Mouse (Mus musculus) heart, embryonic 11.5 days (tissue): ENCODE measurements around the gene Frmd8. TPM values are rescaled to one million over a fixed set of nuclear protein-coding genes. Genes with fewer than 3 reads are reported as not detected.
A peak's percentile ranks its signal among the peaks of the same experiment; 100 is the strongest.

Source experiments
- ATAC-seq: fragments of 200-750 bp; cut with Nextera tagmentation; replicated peaks from 2 replicates; pipeline ENCODE4 v1.8.0; 2017; ENCODE audit warnings: moderate library complexity; ENCODE audit not compliant: insufficient number of reproducible peaks, low FRiP score, low TSS enrichment
- H3K27ac ChIP-seq: fragments of 300-500 bp; sonication (generic); 2 replicates; pipeline ENCODE4 v1.5.1; 2014; ENCODE audit warnings: mild to moderate bottlenecking, low read depth, low read length
- H3K27me3 ChIP-seq: fragments of 300-500 bp; sonication (generic); 2 replicates; pipeline ENCODE4 v1.6.1; 2014; ENCODE audit warnings: mild to moderate bottlenecking, low read length, mixed read lengths; ENCODE audit not compliant: control insufficient read depth, insufficient read depth
- H3K36me3 ChIP-seq: fragments of 300-500 bp; sonication (generic); 2 replicates; pipeline ENCODE4 v1.6.1; 2014; ENCODE audit warnings: mild to moderate bottlenecking, low read length, moderate library complexity, mixed read lengths; ENCODE audit not compliant: control insufficient read depth, insufficient read depth
- H3K4me1 ChIP-seq: fragments of 300-500 bp; sonication (generic); 2 replicates; pipeline ENCODE4 v1.6.1; 2014; ENCODE audit warnings: low read length; ENCODE audit not compliant: control insufficient read depth, insufficient read depth
- H3K4me2 ChIP-seq: fragments of 300-500 bp; sonication (generic); 2 replicates; pipeline ENCODE4 v1.6.1; 2014; ENCODE audit warnings: mild to moderate bottlenecking, moderate library complexity
- H3K4me3 ChIP-seq: fragments of 300-500 bp; sonication (generic); 2 replicates; pipeline ENCODE4 v1.5.1; 2014; ENCODE audit warnings: low read depth, low read length
- H3K9ac ChIP-seq: fragments of 300-500 bp; sonication (generic); 2 replicates; pipeline ENCODE4 v1.6.1; 2014; ENCODE audit warnings: mild to moderate bottlenecking, low read depth, low read length, moderate library complexity
- H3K9me3 ChIP-seq: fragments of 300-500 bp; sonication (generic); replicated peaks from 2 replicates; pipeline ENCODE4 v1.6.1; 2016; ENCODE audit warnings: low read length; ENCODE audit not compliant: control insufficient read depth
- whole genome bisulfite sequencing: fragments of 180-500 bp; shearing (Covaris S2); extraction: QIAGEN DNeasy Blood & Tissue Kit; methylation state at CpG from one replicate; pipeline ENCODE4 v1.1.7; 2014; ENCODE audit not compliant: insufficient replicate concordance; 5-methylcytosine and 5-hydroxymethylcytosine counted together
- polyA plus RNA-seq: library from polyadenylated mRNA; unstranded; fragments of >200 nt; fragmentation: Nextera tagmentation; extraction: Ambion mirVana; gene quantifications from 2 replicates; pipeline ENCODE4 v1.2.1, GENCODE M21; 2014

Frmd8 gene
- polyA plus RNA-seq, 1 experiment from 2014 or later: 15.4 TPM

- Histone ChIP-seq H3K9me3 (no peaks in the 10 kb centered on the region), H3K36me3 (no peaks in the 10 kb centered on the region), H3K27ac (no peak overlapping the region), H3K4me3 (no peak overlapping the region), H3K27me3 (no peaks in the 10 kb centered on the region), H3K4me2 (no peak overlapping the region), H3K9ac (no peak overlapping the region), H3K4me1 (peaks cover 8% of the 10 kb centered on the region)
- WGBS: 71% methylated on average over 3 of the region's 3 CpGs
- no peak for ATAC-seq
These were observed 3.8 kb upstream of the Frmd8 start for GRCm38 (mm10) chr19:5878916-5879315.

GRCm38 (mm10) chr19:5878362-5878722 is 3.3 kb upstream of the Frmd8 start:
- H3K27me3 ChIP-seq: no peaks in the 10 kb centered on the region
- H3K36me3 ChIP-seq: no peaks in the 10 kb centered on the region
- 63% methylated on average over 7 of the region's 7 CpGs for WGBS
- no peak for ATAC-seq
- no peak overlapping the region for H3K4me3 ChIP-seq
- H3K4me1 ChIP-seq: peaks cover 11% of the 10 kb centered on the region
- no peak overlapping the region for H3K4me2 ChIP-seq
- H3K27ac ChIP-seq: no peak overlapping the region
- no peaks in the 10 kb centered on the region for H3K9me3 ChIP-seq
- H3K9ac ChIP-seq: 0 out of 2 replicates have a peak overlapping the region, but pooled peaks have one; percentile 10

GRCm38 (mm10) chr19:5877618-5878361 is 2.7 kb upstream of the Frmd8 start, which contains the start of gene Slc25a45:
Slc25a45 (plus strand) TSS chr19:5877808.
- Histone ChIP-seq H3K27ac (peak within 1 kb of the TSS; percentile 51; the same call in 1 of the 2 replicates), H3K9ac (peak within 1 kb of the TSS; percentile 50), H3K4me2 (peak within 1 kb of the TSS; percentile 18; the same call in 1 of the 2 replicates), H3K4me1 (peaks cover 17% of the 10 kb centered on the region), H3K9me3 (no peaks in the 10 kb centered on the region), H3K4me3 (no peak within 1 kb of the TSS), H3K27me3 (no peaks in the 10 kb centered on the region), H3K36me3 (no peaks in the 10 kb centered on the region)
- 41% methylated on average over 15 of the region's 15 CpGs for WGBS
- ATAC-seq: no peak

GRCm38 (mm10) chr19:5874391-5874968 is 594 bp downstream of the Frmd8 start:
- Histone ChIP-seq H3K27ac (no peak overlapping the region), H3K9ac (peak overlapping the region; percentile 89), H3K9me3 (no peaks in the 10 kb centered on the region), H3K27me3 (no peaks in the 10 kb centered on the region), H3K4me3 (peak overlapping the region; percentile 76), H3K4me2 (peak overlapping the region; percentile 81), H3K4me1 (peaks cover 38% of the 10 kb centered on the region), H3K36me3 (peaks cover 4% of the 10 kb centered on the region; the same call in 1 of the 2 replicates)
- no peak for ATAC-seq
- WGBS: 11% methylated on average over 13 of the region's 13 CpGs

- no peak overlapping the region for H3K9ac ChIP-seq
- 0 out of 2 replicates have a peak overlapping the region, but pooled peaks have one; percentile 3 for H3K4me3 ChIP-seq
These were observed 2.0 kb downstream of the Frmd8 start for GRCm38 (mm10) chr19:5872931-5873556.

GRCm38 (mm10) chr19:5872528-5872927 is 2.5 kb downstream of the Frmd8 start:
- Histone ChIP-seq H3K9ac (no peak overlapping the region), H3K9me3 (no peaks in the 10 kb centered on the region), H3K4me3 (no peak overlapping the region), H3K27me3 (no peaks in the 10 kb centered on the region), H3K4me2 (peak overlapping the region; percentile 17), H3K27ac (no peak overlapping the region), H3K36me3 (peaks cover 14% of the 10 kb centered on the region; the same call in 1 of the 2 replicates), H3K4me1 (peaks cover 38% of the 10 kb centered on the region)
- 90% methylated on average over 4 of the region's 4 CpGs for WGBS
- no peak for ATAC-seq

More at GRCm38 (mm10) chr19:5872931-5873556, 2.0 kb downstream of the Frmd8 start:
- Histone ChIP-seq H3K4me2 (peak overlapping the region; percentile 17), H3K27ac (no peak overlapping the region), H3K27me3 (no peaks in the 10 kb centered on the region), H3K36me3 (peaks cover 10% of the 10 kb centered on the region; the same call in 1 of the 2 replicates), H3K4me1 (peaks cover 38% of the 10 kb centered on the region), H3K9me3 (no peaks in the 10 kb centered on the region)
- WGBS: 68% methylated on average over 19 of the region's 19 CpGs
- no peak for ATAC-seq

- Histone ChIP-seq H3K4me3 (no peak overlapping the region), H3K9ac (peak overlapping the region; percentile 68)
- WGBS: 38% methylated on average over 6 of the region's 6 CpGs
These were observed 3.4 kb downstream of the Frmd8 start for GRCm38 (mm10) chr19:5871683-5872082.

GRCm38 (mm10) chr19:5871273-5871672 is 3.8 kb downstream of the Frmd8 start:
- peaks cover 15% of the 10 kb centered on the region; the same call in 1 of the 2 replicates for H3K36me3 ChIP-seq

More at GRCm38 (mm10) chr19:5871683-5872082, 3.4 kb downstream of the Frmd8 start:
- Histone ChIP-seq H3K4me1 (peaks cover 38% of the 10 kb centered on the region), H3K36me3 (peaks cover 15% of the 10 kb centered on the region; the same call in 1 of the 2 replicates), H3K27me3 (no peaks in the 10 kb centered on the region), H3K9me3 (no peaks in the 10 kb centered on the region), H3K4me2 (peak overlapping the region; percentile 51), H3K27ac (peak overlapping the region; percentile 91)
- no peak; the same call in 1 of the 2 replicates for ATAC-seq

More at GRCm38 (mm10) chr19:5871273-5871672, 3.8 kb downstream of the Frmd8 start:
- Histone ChIP-seq H3K9me3 (no peaks in the 10 kb centered on the region), H3K9ac (peak overlapping the region; percentile 68), H3K27me3 (no peaks in the 10 kb centered on the region), H3K4me1 (peaks cover 38% of the 10 kb centered on the region), H3K27ac (peak overlapping the region; percentile 91), H3K4me3 (no peak overlapping the region; the same call in 1 of the 2 replicates), H3K4me2 (peak overlapping the region; percentile 51)
- peak; percentile 69 for ATAC-seq
- WGBS: under 1% methylated on average over 7 of the region's 7 CpGs
